Comparison of ENCODE assay signal across 11 mouse cellular contexts in genomic region chr10:8283991-8284390, GRCm38 (mm10).
"Had no signal": no experiment of that assay in that cellular context is flagged by ENCODE, and none has a peak within 500 bp of the region (broad histone marks: within the 10 kb centered on the region; RNA-seq: fewer than 3 reads in every experiment).

No protein-coding gene starts in this region.

- DNase-seq: kidney, adult 9 months; kidney, postnatal 36 days; layer of hippocampus, adult 9-11 months; layer of hippocampus, postnatal 36 days; liver; liver, embryonic 13.5 days; liver, postnatal 0 days; lung, postnatal 36 days; thymus, adult 2 months; thymus, postnatal 36 days had no signal

- ATAC-seq: liver, postnatal 0 days; midbrain, embryonic 13.5 days had no signal
